Mouse (Mus musculus) lung, embryonic 15.5 days (tissue): ENCODE data around the gene Ceacam20. TPM values are rescaled to one million over a fixed set of nuclear protein-coding genes. Genes with fewer than 3 reads are reported as not detected.
A peak's percentile ranks its signal among the peaks of the same experiment; 100 is the strongest.
"Not testable (repeated sequence)": the region's sequence is repeated elsewhere in the genome, so short reads cannot be mapped to it uniquely, and the experiment has no call there.

Experiments used
- ATAC-seq: fragments of 200-750 bp; cut with Nextera tagmentation; 2 replicates; pipeline ENCODE4 v1.8.0; 2017; ENCODE audit warnings: moderate number of reproducible peaks, borderline replicate concordance; ENCODE audit not compliant: low FRiP score, low TSS enrichment; ENCODE audit errors: extremely low read depth
- H3K27ac ChIP-seq: fragments of 300-500 bp; sonication (generic); 2 replicates; pipeline ENCODE4 v1.5.1; 2015; ENCODE audit warnings: moderate library complexity, mild to moderate bottlenecking, inconsistent platforms
- H3K27me3 ChIP-seq: fragments of 300-500 bp; sonication (generic); 2 replicates; pipeline ENCODE4 v1.6.1; 2015; ENCODE audit warnings: inconsistent platforms
- H3K36me3 ChIP-seq: fragments of 300-500 bp; sonication (generic); 2 replicates; pipeline ENCODE4 v1.6.1; 2015; ENCODE audit warnings: inconsistent platforms
- H3K4me1 ChIP-seq: fragments of 300-500 bp; sonication (generic); 2 replicates; pipeline ENCODE4 v1.6.1; 2015; ENCODE audit warnings: inconsistent platforms
- H3K4me2 ChIP-seq: fragments of 300-500 bp; sonication (generic); 2 replicates; pipeline ENCODE4 v1.6.1; 2015; ENCODE audit warnings: inconsistent platforms, mild to moderate bottlenecking, moderate library complexity
- H3K4me3 ChIP-seq: fragments of 300-500 bp; sonication (generic); 2 replicates; pipeline ENCODE4 v1.5.1; 2015; ENCODE audit warnings: mild to moderate bottlenecking, inconsistent platforms
- H3K9ac ChIP-seq: fragments of 300-500 bp; sonication (generic); 2 replicates; pipeline ENCODE4 v1.6.1; 2015; ENCODE audit warnings: inconsistent platforms
- H3K9me3 ChIP-seq: fragments of 300-500 bp; sonication (generic); 2 replicates; pipeline ENCODE4 v1.6.1; 2016; ENCODE audit warnings: inconsistent platforms
- WGBS: fragments of 180-500 bp; shearing (Covaris S2); methylation state at CpG from one replicate; pipeline ENCODE4 v1.1.7; 2015; 5-methylcytosine and 5-hydroxymethylcytosine counted together
- polyA plus RNA-seq: library from polyadenylated mRNA; unstranded; fragments of >200 nt; fragmentation: Nextera tagmentation; extraction: Ambion mirVana; gene quantifications from 2 replicates; pipeline ENCODE4 v1.2.1, GENCODE M21; 2015

Ceacam20 gene
- polyA plus RNA-seq: not detected in 2 replicates

DNA sequence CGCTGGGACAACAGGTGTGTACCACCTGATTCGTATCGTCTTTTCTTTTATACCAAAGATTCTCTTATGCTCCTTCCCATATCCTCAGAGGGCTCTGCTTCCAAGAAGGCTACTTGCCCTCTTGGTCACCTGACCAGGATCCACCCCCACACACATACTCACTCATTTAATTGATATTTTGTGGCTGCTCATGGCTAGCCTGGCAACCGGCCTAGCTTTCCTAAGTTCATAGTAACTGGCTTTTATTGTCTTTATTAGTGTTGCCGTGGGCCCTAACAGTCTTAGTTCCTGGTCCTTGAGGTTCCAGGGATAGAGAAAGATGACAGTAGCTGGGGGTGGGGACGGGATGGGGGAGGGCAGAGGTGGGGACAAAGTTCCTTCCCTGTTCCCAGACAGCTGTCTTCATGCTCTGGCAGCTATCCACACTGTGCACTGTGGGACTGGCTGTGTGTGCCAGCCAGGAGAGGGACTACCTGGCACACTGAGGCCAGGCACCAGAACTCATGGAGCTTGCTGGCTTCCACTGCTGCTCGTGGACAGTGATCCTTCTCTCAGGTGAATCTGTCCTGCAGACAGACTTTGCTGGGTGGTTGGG lies at the start of gene Ceacam20:
Gene Ceacam20, plus strand, starts transcription at position 428 of the 595 bp plus-strand sequence.
- Histone ChIP-seq H3K9ac (no peak within 1 kb of the TSS), H3K36me3 (no peaks in the 10 kb centered on the region), H3K4me1 (no peaks in the 10 kb centered on the region), H3K4me3 (no peak within 1 kb of the TSS), H3K27ac (no peak within 1 kb of the TSS), H3K9me3 (no peaks in the 10 kb centered on the region), H3K4me2 (no peak within 1 kb of the TSS), H3K27me3 (no peaks in the 10 kb centered on the region)
- no peak for ATAC-seq
- 70% methylated on average over 7 of the region's 7 CpGs for WGBS

DNA sequence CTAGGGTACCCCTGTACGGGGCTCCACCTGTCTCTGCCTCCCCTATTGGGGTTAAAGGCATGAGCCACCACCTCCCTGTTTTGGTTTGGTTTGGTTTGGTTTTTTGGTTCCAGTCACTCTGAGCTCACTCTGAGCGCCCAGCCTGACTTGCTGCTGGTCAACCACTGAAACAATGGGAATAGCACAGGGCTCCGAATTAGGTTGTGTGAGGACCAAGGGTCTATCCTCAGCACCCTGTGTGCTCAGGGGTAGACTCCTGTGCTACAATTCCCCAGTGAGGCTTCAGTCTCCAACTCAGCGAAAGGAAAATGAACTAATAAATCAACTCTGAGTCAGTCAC lies 45.1 kb upstream of the Ceacam20 start:
- ATAC-seq: peak; percentile 16; the same call in 1 of the 2 replicates
- no peaks in the 10 kb centered on the region for H3K27me3 ChIP-seq
- peak overlapping the region; percentile 86; the same call in 1 of the 2 replicates for H3K27ac ChIP-seq
- H3K36me3 ChIP-seq: peaks cover 30% of the 10 kb centered on the region
- H3K4me1 ChIP-seq: peaks cover 15% of the 10 kb centered on the region; the same call in 1 of the 2 replicates
- peak overlapping the region; percentile 91 for H3K4me3 ChIP-seq
- H3K9ac ChIP-seq: peak overlapping the region; percentile 87
- H3K9me3 ChIP-seq: no peaks in the 10 kb centered on the region
- WGBS: 28% methylated on average over 4 of the region's 4 CpGs
- H3K4me2 ChIP-seq: peak overlapping the region; percentile 66

DNA sequence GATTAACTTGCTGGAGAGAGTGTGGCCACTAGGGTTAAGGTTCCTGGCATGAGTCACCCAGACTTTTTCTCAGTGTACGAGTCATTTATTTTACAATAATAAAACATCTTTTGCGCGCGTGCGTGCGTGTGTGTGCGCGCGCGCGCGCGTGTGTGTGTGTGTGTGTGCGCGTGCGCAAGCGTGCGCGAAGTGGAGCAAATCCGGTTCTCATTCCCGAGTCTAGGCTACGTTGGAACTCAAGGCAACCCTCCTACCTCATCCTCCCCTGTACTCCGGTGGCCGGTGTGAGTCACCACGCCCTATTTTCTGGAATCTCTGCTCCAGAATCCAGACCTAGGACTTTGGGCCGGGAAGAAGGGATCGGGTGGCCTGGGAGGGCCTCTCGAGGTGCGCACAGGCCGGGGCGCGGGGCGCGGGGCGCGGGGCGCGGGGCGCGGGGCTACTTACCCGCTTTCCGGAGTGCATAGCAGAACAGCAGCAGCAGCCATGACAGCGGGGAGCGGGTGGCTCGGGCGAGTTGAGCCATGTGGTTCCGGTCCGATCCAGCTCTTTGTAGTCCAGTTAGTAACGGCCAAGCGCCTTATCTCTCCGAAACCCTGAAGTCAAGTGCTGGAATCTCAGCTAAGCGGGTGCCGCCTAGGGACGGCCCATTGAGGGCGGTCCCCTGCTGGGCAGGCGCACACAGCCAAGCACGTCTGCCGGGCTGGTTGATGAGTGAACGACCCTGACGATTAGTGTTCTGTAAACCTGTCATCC lies 44.5 kb upstream of the Ceacam20 start, which contains the start of gene Pvr:
Gene Pvr, minus strand, starts transcription at position 655 of the 756 bp plus-strand sequence.
- Histone ChIP-seq H3K4me2 (peak within 1 kb of the TSS; percentile 66), H3K36me3 (peaks cover 25% of the 10 kb centered on the region), H3K4me1 (peaks cover 15% of the 10 kb centered on the region; the same call in 1 of the 2 replicates), H3K9ac (peak within 1 kb of the TSS; percentile 87), H3K9me3 (no peaks in the 10 kb centered on the region), H3K27me3 (no peaks in the 10 kb centered on the region), H3K4me3 (peak within 1 kb of the TSS; percentile 91), H3K27ac (peak within 1 kb of the TSS; percentile 86)
- under 1% methylated on average over 60 of the region's 60 CpGs for WGBS
- ATAC-seq: peak; percentile 88

DNA sequence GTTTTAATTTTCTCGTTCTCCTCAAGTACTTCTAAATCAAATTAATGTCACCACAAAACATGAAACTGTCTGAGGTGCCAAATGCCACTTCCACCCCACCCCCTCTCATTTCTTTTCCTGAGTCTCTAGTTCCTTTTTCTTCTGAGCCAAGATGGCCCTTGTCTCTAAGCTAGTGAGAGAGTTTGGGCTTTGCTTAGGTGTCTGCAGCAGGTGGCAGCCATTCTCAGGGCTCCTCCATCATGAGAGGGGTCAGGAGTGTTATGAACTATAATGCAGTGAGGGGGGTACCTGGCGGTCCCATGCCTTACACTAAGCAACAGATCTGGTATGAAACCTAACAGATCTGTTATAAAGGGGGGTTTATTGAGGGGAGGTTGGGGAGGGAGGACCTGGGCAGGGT lies 41.9 kb upstream of the Ceacam20 start:
- Histone ChIP-seq H3K4me3 (no peak overlapping the region), H3K36me3 (peaks cover 3% of the 10 kb centered on the region), H3K9ac (no peak overlapping the region), H3K27me3 (no peaks in the 10 kb centered on the region), H3K4me1 (peaks cover 15% of the 10 kb centered on the region; the same call in 1 of the 2 replicates), H3K9me3 (no peaks in the 10 kb centered on the region), H3K27ac (no peak overlapping the region), H3K4me2 (no peak overlapping the region)
- 27% methylated on average over 2 of the region's 2 CpGs for WGBS
- no peak for ATAC-seq

DNA sequence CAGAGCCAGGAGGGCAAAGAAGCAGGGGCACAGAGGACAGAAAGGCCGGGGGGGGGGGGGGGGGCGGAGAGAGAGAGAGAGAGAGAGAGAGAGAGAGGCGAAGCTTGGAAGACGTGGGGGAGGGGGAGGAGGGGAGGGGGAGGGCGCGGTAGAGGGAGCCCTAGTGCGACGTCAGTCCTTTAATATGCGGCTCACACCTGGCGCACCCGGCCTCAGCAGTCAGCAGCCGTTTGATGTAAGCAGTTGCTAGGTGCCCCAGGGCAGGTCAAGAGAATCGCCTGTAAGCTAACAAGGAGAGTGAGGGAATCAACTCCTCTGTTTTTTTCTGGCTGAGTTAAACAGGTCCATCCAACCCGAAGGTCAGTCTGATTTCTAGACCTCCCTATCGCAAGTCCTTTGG lies 41.4 kb upstream of the Ceacam20 start:
- Histone ChIP-seq H3K4me2 (no peak overlapping the region), H3K27ac (no peak overlapping the region), H3K27me3 (no peaks in the 10 kb centered on the region), H3K4me3 (no peak overlapping the region), H3K4me1 (peaks cover 15% of the 10 kb centered on the region; the same call in 1 of the 2 replicates), H3K36me3 (no peaks in the 10 kb centered on the region), H3K9ac (no peak overlapping the region), H3K9me3 (no peaks in the 10 kb centered on the region)
- no peak for ATAC-seq
- 4% methylated on average over 13 of the region's 15 CpGs for WGBS

DNA sequence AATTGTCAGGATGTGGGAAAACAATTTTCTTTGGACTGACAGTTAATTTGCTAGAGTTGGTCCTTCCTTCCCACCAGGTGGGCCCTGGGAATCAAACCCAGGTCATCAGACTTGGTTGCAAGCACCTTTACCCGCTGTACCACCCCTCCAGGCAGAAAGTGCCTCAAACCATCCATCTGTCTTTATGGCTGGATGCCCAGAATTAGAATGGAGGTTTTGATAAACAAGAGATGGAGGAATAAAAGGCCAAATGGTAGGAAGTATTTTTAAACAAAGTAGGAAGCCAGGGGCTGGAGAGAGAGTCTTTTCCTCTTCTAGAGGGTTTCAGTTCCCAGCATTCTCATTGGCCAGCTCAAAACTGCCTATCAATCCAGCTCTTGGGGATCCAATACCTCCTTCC lies 39.8 kb upstream of the Ceacam20 start:
- Histone ChIP-seq H3K4me1 (0 out of 2 replicates have a peak, but pooled peaks cover 5% of the 10 kb centered on the region), H3K4me2 (no peak overlapping the region), H3K9me3 (no peaks in the 10 kb centered on the region), H3K9ac (no peak overlapping the region), H3K36me3 (no peaks in the 10 kb centered on the region), H3K27me3 (no peaks in the 10 kb centered on the region), H3K4me3 (no peak overlapping the region), H3K27ac (no peak overlapping the region)
- WGBS: 61% methylated on average over 1 of the region's 1 CpGs
- no peak for ATAC-seq

DNA sequence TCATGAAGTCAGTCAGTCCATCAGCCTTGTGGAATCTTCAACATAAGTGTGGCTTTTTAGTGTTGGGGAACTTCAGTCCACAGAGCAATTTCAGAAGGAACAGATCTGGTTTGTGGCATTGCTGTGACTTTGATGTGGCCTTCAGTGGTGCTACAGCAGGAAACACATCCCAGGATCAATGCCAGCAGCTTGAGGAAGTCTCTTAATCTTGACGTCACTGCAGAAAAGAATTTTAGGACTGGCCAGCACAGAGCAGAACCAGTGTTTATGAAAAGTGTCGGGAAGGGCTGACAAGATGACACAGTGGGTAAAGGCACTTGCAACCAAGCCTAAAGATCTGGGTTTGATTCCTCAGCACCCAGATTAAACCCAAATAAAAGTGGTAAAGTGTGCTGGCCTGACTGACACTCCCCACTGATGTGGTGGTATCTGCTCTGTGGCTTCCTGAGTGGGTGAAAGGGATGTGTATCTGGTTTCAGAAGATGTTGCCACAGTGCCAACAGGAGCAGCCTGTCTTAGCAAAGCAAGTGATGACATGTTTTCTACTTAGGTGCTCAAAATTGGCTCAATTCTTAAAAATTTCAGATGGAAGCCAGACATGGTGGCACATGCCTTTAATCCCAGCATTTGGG lies 38.2 kb upstream of the Ceacam20 start:
- WGBS: 21% methylated on average over 2 of the region's 2 CpGs
- no peaks in the 10 kb centered on the region for H3K27me3 ChIP-seq
- H3K4me2 ChIP-seq: no peak overlapping the region
- H3K36me3 ChIP-seq: no peaks in the 10 kb centered on the region
- H3K9me3 ChIP-seq: no peaks in the 10 kb centered on the region
- no peak overlapping the region for H3K27ac ChIP-seq
- peaks cover 7% of the 10 kb centered on the region for H3K4me1 ChIP-seq
- no peak for ATAC-seq
- no peak overlapping the region for H3K4me3 ChIP-seq
- no peak overlapping the region for H3K9ac ChIP-seq

DNA sequence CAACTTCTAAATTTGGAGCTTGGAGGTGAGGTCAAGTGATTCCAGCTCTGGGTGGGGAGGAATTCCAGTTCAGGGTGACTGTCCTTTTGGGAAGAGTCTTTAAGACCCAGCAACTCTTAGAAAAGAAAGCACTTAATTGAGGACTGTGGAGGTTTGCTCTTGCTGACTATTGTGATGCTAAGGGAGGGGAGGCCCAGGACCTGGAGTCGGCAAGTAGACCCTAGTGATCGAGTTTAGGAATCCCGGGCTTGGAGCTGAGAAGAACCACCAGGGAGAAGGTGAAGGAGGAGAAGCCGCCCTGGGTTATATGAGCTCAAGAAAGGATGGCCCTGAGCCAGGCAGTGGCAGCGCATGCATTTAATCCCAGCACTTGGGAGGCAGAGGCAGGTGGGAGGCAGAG lies 36.7 kb upstream of the Ceacam20 start:
- H3K36me3 ChIP-seq: no peaks in the 10 kb centered on the region
- no peaks in the 10 kb centered on the region for H3K9me3 ChIP-seq
- peaks cover 20% of the 10 kb centered on the region for H3K4me1 ChIP-seq
- H3K9ac ChIP-seq: no peak overlapping the region
- no peak overlapping the region for H3K27ac ChIP-seq
- WGBS: 76% methylated on average over 5 of the region's 5 CpGs
- H3K4me2 ChIP-seq: no peak overlapping the region
- ATAC-seq: no peak
- H3K4me3 ChIP-seq: no peak overlapping the region
- no peaks in the 10 kb centered on the region for H3K27me3 ChIP-seq

DNA sequence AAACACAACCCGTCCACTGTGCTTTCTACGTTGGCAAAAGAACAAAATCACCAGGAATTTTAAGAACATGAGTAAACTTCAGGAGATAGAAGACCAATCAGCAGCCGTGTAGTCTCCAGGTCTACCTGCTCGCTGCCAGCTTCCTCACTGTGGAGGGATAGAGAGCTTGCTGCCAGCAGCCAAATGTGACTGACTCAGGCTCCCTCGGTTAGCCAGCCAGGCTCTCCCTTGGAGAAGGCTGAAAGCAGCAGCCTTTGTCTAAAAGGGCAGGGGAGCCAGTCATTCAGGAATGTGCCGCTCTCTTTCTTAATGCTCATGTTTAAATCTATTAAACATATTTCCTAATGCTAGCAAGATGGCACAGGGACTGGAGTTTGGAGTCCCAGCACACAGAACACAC lies 34.7 kb upstream of the Ceacam20 start:
- not testable (repeated sequence) for H3K36me3 ChIP-seq, H3K9ac ChIP-seq, H3K27me3 ChIP-seq, H3K4me2 ChIP-seq, H3K4me3 ChIP-seq, H3K9me3 ChIP-seq
- Histone ChIP-seq H3K4me1 (peaks cover 27% of the 10 kb centered on the region), H3K27ac (peak overlapping the region; percentile 75)
- ATAC-seq: peak; percentile 24; the same call in 1 of the 2 replicates
- WGBS: 53% methylated on average over 6 of the region's 6 CpGs

DNA sequence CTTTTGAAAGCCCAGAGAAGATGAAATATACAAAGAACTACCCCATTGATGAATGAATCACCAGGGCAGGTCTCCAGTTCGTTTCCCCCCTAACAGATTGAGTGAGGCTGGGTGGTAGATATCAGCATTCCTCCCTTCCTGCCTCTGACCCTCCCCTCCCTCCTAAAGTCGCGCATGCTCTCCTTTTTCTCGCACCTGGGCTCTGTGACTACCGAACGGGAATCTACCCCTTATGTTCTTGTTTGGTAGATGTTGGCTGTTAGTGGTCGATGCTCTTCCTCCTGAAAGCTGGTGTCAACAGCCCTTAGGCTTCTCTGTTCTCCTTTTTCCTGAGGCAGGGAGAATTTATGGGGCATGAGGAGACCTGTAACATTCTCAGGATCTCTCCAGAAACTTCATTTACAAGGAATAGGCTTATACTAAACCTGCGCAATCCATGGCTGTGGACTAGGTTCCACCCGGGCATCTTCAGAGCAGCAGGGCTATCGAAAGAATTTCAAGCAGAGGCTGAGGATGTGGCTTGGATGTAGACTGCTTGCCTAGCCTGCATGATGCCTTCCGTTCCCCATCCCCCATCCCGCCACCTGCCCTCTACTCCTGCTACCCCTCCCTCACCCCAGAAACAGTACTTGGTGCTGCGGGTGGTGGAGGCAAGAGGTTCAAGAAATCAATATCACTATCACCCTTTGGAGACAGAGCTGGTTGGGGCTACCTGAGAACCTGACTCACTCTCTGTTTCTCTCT lies 32.9 kb upstream of the Ceacam20 start:
- WGBS: 13% methylated on average over 13 of the region's 13 CpGs
- ATAC-seq: no peak
- Histone ChIP-seq H3K27ac (no peak overlapping the region), H3K36me3 (no peaks in the 10 kb centered on the region), H3K4me2 (peak overlapping the region; percentile 27; the same call in 1 of the 2 replicates), H3K9ac (no peak overlapping the region), H3K9me3 (no peaks in the 10 kb centered on the region), H3K4me1 (peaks cover 33% of the 10 kb centered on the region), H3K4me3 (no peak overlapping the region), H3K27me3 (no peaks in the 10 kb centered on the region)
